Comparison of ENCODE assay signal across 8 mouse cellular contexts in the genomic region with DNA sequence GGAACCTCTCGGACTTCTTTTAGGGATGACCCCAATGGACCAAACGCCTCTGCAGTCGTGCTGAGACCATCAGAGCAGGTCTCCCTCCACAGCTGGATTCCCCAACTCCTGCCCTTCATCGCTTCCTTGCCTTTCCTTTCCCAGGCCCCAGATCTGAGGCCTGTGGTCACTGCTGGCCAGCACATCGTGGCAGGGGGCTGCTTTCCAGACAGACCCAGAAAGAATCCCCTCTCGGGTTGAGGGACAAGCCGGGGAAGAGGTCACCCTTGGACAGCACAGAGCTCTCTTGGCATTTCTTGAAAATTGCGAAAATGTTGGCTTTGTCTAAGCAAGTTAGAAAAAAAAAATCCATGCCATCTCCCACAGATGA.
DNase-seq lines count a peak whose midpoint lies in the region; ATAC-seq and TF ChIP-seq lines count a peak whose summit lies in the region.

No protein-coding gene starts in this region.

- no peaks in the 10 kb centered on the region for H3K27me3 ChIP-seq in lung, embryonic 14.5 days (ENCODE audit: insufficient read depth, low read length)
- H3K27me3 ChIP-seq in forebrain, embryonic 12.5 days, result no peaks in the 10 kb centered on the region
- 0 out of 2 replicates have a peak, but pooled peaks cover 2% of the 10 kb centered on the region for H3K27me3 ChIP-seq in hindbrain, embryonic 13.5 days
- no peaks in the 10 kb centered on the region for H3K27me3 ChIP-seq in myocyte (ENCODE audit: control insufficient read depth, insufficient read depth, insufficient read length)

- no peak overlapping the region; the same call in 1 of the 2 replicates for H3K4me2 ChIP-seq in lung, embryonic 14.5 days
- H3K4me2 ChIP-seq in forebrain, embryonic 12.5 days, result no peak overlapping the region
- H3K4me2 ChIP-seq in hindbrain, embryonic 13.5 days, result no peak overlapping the region
- H3K4me2 ChIP-seq in myocyte (ENCODE audit: low read depth), result peak overlapping the region; percentile 75

- H3K9me3 ChIP-seq in lung, embryonic 14.5 days (ENCODE audit: low read depth, low read length), result no peaks in the 10 kb centered on the region
- no peaks in the 10 kb centered on the region for H3K9me3 ChIP-seq in forebrain, embryonic 12.5 days
- H3K9me3 ChIP-seq in hindbrain, embryonic 13.5 days, result no peaks in the 10 kb centered on the region

- H3K79me2 ChIP-seq in myocyte (ENCODE audit: control insufficient read depth, insufficient read depth), result no peaks in the 10 kb centered on the region

- no peak for TF ChIP-seq CTCF in lung, embryonic 14.5 days (IDR thresholded peaks at IDR 0.05; ENCODE audit: low read depth)
- TF ChIP-seq CTCF in lung, adult 2 months (IDR thresholded peaks at IDR 0.05; ENCODE audit: insufficient read depth, low read length), result no peak

- peak; percentile 3 for ATAC-seq in lung, embryonic 14.5 days (ENCODE audit: insufficient read depth)
- ATAC-seq in forebrain, embryonic 12.5 days (ENCODE audit: low FRiP score), result no peak
- no peak for ATAC-seq in hindbrain, embryonic 13.5 days (ENCODE audit: low FRiP score)

- no peak overlapping the region for H3ac ChIP-seq in myocyte (ENCODE audit: control insufficient read depth, insufficient read length)

- TF ChIP-seq POLR2A in lung, adult 2 months (IDR thresholded peaks at IDR 0.05; ENCODE audit: borderline replicate concordance, extremely low read depth, low read depth, low read length), result no peak
- no peak for TF ChIP-seq POLR2A in myocyte (IDR thresholded peaks at IDR 0.05; ENCODE audit: insufficient read length, low read depth)

- no peak overlapping the region for H3K4me3 ChIP-seq in lung, embryonic 14.5 days (ENCODE audit: low read depth, low read length)
- no peak overlapping the region for H3K4me3 ChIP-seq in lung, adult 2 months (replicated peaks; ENCODE audit: extremely low read depth, low read depth, low read length)
- H3K4me3 ChIP-seq in forebrain, embryonic 12.5 days (replicated peaks), result no peak overlapping the region
- H3K4me3 ChIP-seq in hindbrain, embryonic 13.5 days, result no peak overlapping the region
- H3K4me3 ChIP-seq in myocyte, result no peak overlapping the region

- WGBS in lung, embryonic 14.5 days, result 28% methylated on average over 8 of the region's 8 CpGs
- 49% methylated on average over 8 of the region's 8 CpGs for WGBS in lung, adult 2 months
- WGBS in forebrain, embryonic 12.5 days, result 71% methylated on average over 8 of the region's 8 CpGs
- 56% methylated on average over 8 of the region's 8 CpGs for WGBS in hindbrain, embryonic 13.5 days

- no peaks in the 10 kb centered on the region for H3K36me3 ChIP-seq in lung, embryonic 14.5 days (ENCODE audit: insufficient read depth)
- H3K36me3 ChIP-seq in forebrain, embryonic 12.5 days (replicated peaks), result no peaks in the 10 kb centered on the region
- no peaks in the 10 kb centered on the region for H3K36me3 ChIP-seq in hindbrain, embryonic 13.5 days
- no peaks in the 10 kb centered on the region for H3K36me3 ChIP-seq in myocyte (ENCODE audit: control insufficient read depth, insufficient read depth)

- peak overlapping the region; percentile 51 for H3K9ac ChIP-seq in lung, embryonic 14.5 days
- H3K9ac ChIP-seq in forebrain, embryonic 12.5 days, result no peak overlapping the region
- no peak overlapping the region for H3K9ac ChIP-seq in hindbrain, embryonic 13.5 days

- peak overlapping the region; percentile 97 for H3K27ac ChIP-seq in lung, embryonic 14.5 days (ENCODE audit: low read depth)
- H3K27ac ChIP-seq in forebrain, embryonic 12.5 days, result peak overlapping the region; percentile 47; the same call in 1 of the 2 replicates
- H3K27ac ChIP-seq in hindbrain, embryonic 13.5 days, result peak overlapping the region; percentile 52

- no peak for DNase-seq in lung, embryonic 14.5 days
- no peak for DNase-seq in lung, adult 2 months
- DNase-seq in cerebellum, adult 9-11 months, result no peak
- DNase-seq in frontal cortex, postnatal 25 days (ENCODE audit: low spot score in 2 of 2), result no peak
- no peak for DNase-seq in urinary bladder, postnatal 4 days (ENCODE audit: low spot score in 2 of 2)

- peaks cover 64% of the 10 kb centered on the region for H3K4me1 ChIP-seq in lung, embryonic 14.5 days (ENCODE audit: insufficient read depth)
- H3K4me1 ChIP-seq in lung, adult 2 months (ENCODE audit: control insufficient read depth, insufficient read depth, low read length), result peaks cover 27% of the 10 kb centered on the region
- peaks cover 29% of the 10 kb centered on the region for H3K4me1 ChIP-seq in forebrain, embryonic 12.5 days
- peaks cover 29% of the 10 kb centered on the region for H3K4me1 ChIP-seq in hindbrain, embryonic 13.5 days (replicated peaks)

TF ChIP-seq in myocyte, 11 proteins besides CTCF, POLR2A, EP300 and RAD21:
- no peak for TF ChIP-seq CEBPB (IDR thresholded peaks at IDR 0.05; ENCODE audit: insufficient read depth, poor library complexity, severe bottlenecking)
- no peak for TF ChIP-seq POLR2AphosphoS2 (IDR thresholded peaks at IDR 0.05; ENCODE audit: insufficient read length, low read depth)
- TF ChIP-seq TCF3 (IDR thresholded peaks at IDR 0.05; ENCODE audit: insufficient read length, low read depth), result no peak
- TF ChIP-seq MYOG (IDR thresholded peaks at IDR 0.05; ENCODE audit: control insufficient read depth in 1 of 3, insufficient read depth in 1 of 3, insufficient read length in 2 of 3, low read depth in 2 of 3), result no peak
- no peak for TF ChIP-seq E2F4 (IDR thresholded peaks at IDR 0.05; ENCODE audit: insufficient read depth)
- TF ChIP-seq MAX (IDR thresholded peaks at IDR 0.05; ENCODE audit: low read depth), result no peak
- TF ChIP-seq SRF (IDR thresholded peaks at IDR 0.05; ENCODE audit: control insufficient read depth, insufficient read length, low read depth), result no peak
- TF ChIP-seq USF1 (IDR thresholded peaks at IDR 0.05; ENCODE audit: low read depth), result no peak
- TF ChIP-seq MYOD1 (IDR thresholded peaks at IDR 0.05; ENCODE audit: control insufficient read depth in 1 of 3, insufficient read length in 2 of 3, low read depth in 2 of 3), result no peak

Comparison
In these comparisons a context has a peak if more than half of its experiments do, and no peak if none do; other contexts are left out.
1. H3K27ac ChIP-seq: peak in every context shown above with its lines; median percentile 97 in lung, embryonic 14.5 days; 52 in hindbrain, embryonic 13.5 days; 47 in forebrain, embryonic 12.5 days.